Mouse (Mus musculus) cerebellum, adult 2 months (tissue): Measurements from ENCODE around the gene Gucy2g.

Experiments used
- CTCF ChIP-seq: fragments of 200-500 bp; IDR thresholded peaks from 2 replicates; pipeline ENCODE4 v1.5.1; 2011; ENCODE audit warnings: low read depth, mild to moderate bottlenecking, control low read depth, low read length, moderate library complexity, borderline replicate concordance; ENCODE audit not compliant: insufficient read depth
- POLR2A ChIP-seq: fragments of 200-500 bp; IDR thresholded peaks from 2 replicates; pipeline ENCODE4 v1.6.1; 2011; ENCODE audit warnings: low read length, control low read depth, borderline replicate concordance; ENCODE audit not compliant: insufficient read depth

GRCm38 (mm10) chr19:55194520-55195170 lies 46.4 kb downstream of the Gucy2g start:
- TF ChIP-seq CTCF = no peak
- TF ChIP-seq POLR2A = no peak
